Mouse (Mus musculus) cortical plate, adult 2 months (tissue): ENCODE measurements around the gene Fam189b.

Experiments used
- CTCF ChIP-seq: fragments of 200-500 bp; IDR thresholded peaks from 2 replicates; pipeline ENCODE4 v1.5.1; 2011; ENCODE audit warnings: mild to moderate bottlenecking, control low read depth, low read length; ENCODE audit not compliant: insufficient read depth; ENCODE audit errors: extremely low read depth
- POLR2A ChIP-seq: fragments of 200-500 bp; IDR thresholded peaks from 2 replicates; pipeline ENCODE4 v1.6.1; 2011; ENCODE audit warnings: mild to moderate bottlenecking, low read length, control low read depth; ENCODE audit not compliant: insufficient read depth; ENCODE audit errors: extremely low read depth

DNA sequence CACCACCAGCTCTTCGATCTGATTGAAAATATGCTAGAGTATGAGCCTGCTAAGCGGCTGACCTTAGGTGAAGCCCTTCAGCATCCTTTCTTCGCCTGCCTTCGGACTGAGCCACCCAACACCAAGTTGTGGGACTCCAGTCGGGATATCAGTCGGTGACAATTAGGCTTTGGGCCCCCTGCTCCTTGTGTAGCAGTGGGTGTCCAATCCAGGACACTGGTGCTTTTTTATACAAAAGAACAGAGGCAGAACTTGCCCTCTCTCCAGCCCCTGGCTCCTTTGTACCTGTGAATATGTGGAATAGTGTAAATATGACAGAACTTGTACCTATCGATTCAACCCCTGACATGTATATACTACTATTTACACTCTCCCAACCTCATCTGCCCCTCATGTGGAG is 6.5 kb upstream of the Fam189b start:
- TF ChIP-seq CTCF (no peak), POLR2A (no peak)
